Mouse (Mus musculus): ENCODE measurements at regions not wholly inside any gene's neighbourhood (a gene's known extent, or its start where the extent isn't known, plus 50 kb on each side); places are given as distances from the start of the nearest gene placed in this dataset.
A peak's percentile ranks its signal among the peaks of the same experiment; 100 is the strongest.

DNA sequence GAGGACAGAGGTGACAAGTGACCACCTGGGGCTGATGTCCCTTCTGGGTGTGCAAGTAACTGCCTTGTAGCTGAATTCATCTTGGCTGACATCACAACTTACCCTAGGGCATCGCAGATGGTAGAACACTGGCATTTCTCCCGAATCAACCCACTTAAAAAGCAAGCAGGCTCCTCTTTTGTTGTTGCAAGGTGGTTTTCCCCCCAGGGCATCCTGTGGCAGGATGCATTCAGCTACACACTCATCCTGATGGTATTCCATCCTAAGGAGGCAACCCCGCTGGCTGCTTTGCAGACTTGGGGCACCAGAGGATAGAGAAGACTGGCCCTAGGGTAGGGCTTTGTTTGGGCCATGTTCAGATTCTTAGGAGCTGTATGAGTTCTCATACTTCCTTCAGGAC is 97.6 kb upstream of the Sel1l start:
- 90% methylated on average over 3 of the region's 3 CpGs for WGBS
- ATAC-seq (replicated peaks; ENCODE audit: insufficient number of reproducible peaks, low FRiP score, low TSS enrichment, low read depth), result no peak

GRCm38 (mm10) chr12:91932490-91933361 is 83.8 kb upstream of the Sel1l start:
- H3K9ac ChIP-seq (replicated peaks; ENCODE audit: low read length), result no peak overlapping the region
- no peak overlapping the region for H3K4me3 ChIP-seq (ENCODE audit: low read depth, low read length)
- H3K27ac ChIP-seq (replicated peaks; ENCODE audit: low read depth, low read length), result no peak overlapping the region
- no peak for ATAC-seq (replicated peaks; ENCODE audit: insufficient number of reproducible peaks, low FRiP score, low TSS enrichment, low read depth)
- H3K9me3 ChIP-seq (replicated peaks; ENCODE audit: control insufficient read depth, low read length), result no peaks in the 10 kb centered on the region
- H3K36me3 ChIP-seq (replicated peaks; ENCODE audit: control insufficient read depth, insufficient read depth, low read depth, low read length), result no peaks in the 10 kb centered on the region
- H3K4me2 ChIP-seq (ENCODE audit: low read depth, low read length), result no peak overlapping the region
- no peaks in the 10 kb centered on the region for H3K4me1 ChIP-seq (ENCODE audit: control insufficient read depth, insufficient read depth, low read length)
- DNase-seq (ENCODE audit: low spot score), result peak; percentile 64
- no peaks in the 10 kb centered on the region for H3K27me3 ChIP-seq (ENCODE audit: control insufficient read depth, insufficient read depth, low read length)
- WGBS, result 69% methylated on average over 7 of the region's 7 CpGs

More for the DNA sequence above, 97.6 kb upstream of the Sel1l start:
- Histone ChIP-seq H3K27me3 (ENCODE audit: control insufficient read depth, insufficient read depth, low read length) (no peaks in the 10 kb centered on the region), H3K9me3 (replicated peaks; ENCODE audit: control insufficient read depth, low read length) (no peaks in the 10 kb centered on the region), H3K27ac (replicated peaks; ENCODE audit: low read depth, low read length) (no peak overlapping the region), H3K4me2 (ENCODE audit: low read depth, low read length) (no peak overlapping the region), H3K36me3 (replicated peaks; ENCODE audit: control insufficient read depth, insufficient read depth, low read depth, low read length) (no peaks in the 10 kb centered on the region), H3K9ac (replicated peaks; ENCODE audit: low read length) (no peak overlapping the region), H3K4me3 (ENCODE audit: low read depth, low read length) (no peak overlapping the region), H3K4me1 (ENCODE audit: control insufficient read depth, insufficient read depth, low read length) (no peaks in the 10 kb centered on the region)
- no peak for DNase-seq (ENCODE audit: low spot score)

DNA sequence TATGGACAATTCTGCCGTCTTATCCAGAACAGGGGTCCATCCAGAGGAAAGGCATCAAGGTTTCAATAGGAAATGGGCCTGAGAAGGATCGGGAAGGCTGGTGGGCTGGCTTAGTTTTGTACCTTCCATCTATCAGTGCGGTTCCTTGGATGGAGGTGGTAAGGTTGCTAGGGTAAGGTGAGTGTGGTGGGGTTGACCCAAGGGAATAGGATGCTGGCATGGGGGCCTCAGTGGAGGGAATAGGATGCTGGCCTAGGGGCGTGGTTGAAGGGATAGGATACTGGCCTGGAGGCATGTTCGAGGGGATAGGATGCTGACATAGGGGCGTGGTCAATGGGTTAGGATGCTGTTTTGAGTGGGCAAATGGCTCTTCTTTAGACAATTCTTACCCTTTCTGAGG is 82.6 kb upstream of the Sel1l start:
- Histone ChIP-seq H3K27ac (replicated peaks; ENCODE audit: low read depth, low read length) (no peak overlapping the region), H3K4me3 (ENCODE audit: low read depth, low read length) (no peak overlapping the region), H3K4me2 (ENCODE audit: low read depth, low read length) (no peak overlapping the region), H3K9ac (replicated peaks; ENCODE audit: low read length) (no peak overlapping the region), H3K9me3 (replicated peaks; ENCODE audit: control insufficient read depth, low read length) (no peaks in the 10 kb centered on the region), H3K36me3 (replicated peaks; ENCODE audit: control insufficient read depth, insufficient read depth, low read depth, low read length) (no peaks in the 10 kb centered on the region), H3K4me1 (ENCODE audit: control insufficient read depth, insufficient read depth, low read length) (no peaks in the 10 kb centered on the region), H3K27me3 (ENCODE audit: control insufficient read depth, insufficient read depth, low read length) (no peaks in the 10 kb centered on the region)
- DNase-seq (ENCODE audit: low spot score) (no peak), ATAC-seq (replicated peaks; ENCODE audit: insufficient number of reproducible peaks, low FRiP score, low TSS enrichment, low read depth) (no peak)
- 87% methylated on average over 6 of the region's 6 CpGs for WGBS

GRCm38 (mm10) chr12:91929386-91930054 is 80.6 kb upstream of the Sel1l start:
- Histone ChIP-seq H3K4me2 (ENCODE audit: low read depth, low read length) (no peak overlapping the region), H3K36me3 (replicated peaks; ENCODE audit: control insufficient read depth, insufficient read depth, low read depth, low read length) (no peaks in the 10 kb centered on the region), H3K9ac (replicated peaks; ENCODE audit: low read length) (no peak overlapping the region), H3K27me3 (ENCODE audit: control insufficient read depth, insufficient read depth, low read length) (no peaks in the 10 kb centered on the region), H3K27ac (replicated peaks; ENCODE audit: low read depth, low read length) (no peak overlapping the region), H3K4me3 (ENCODE audit: low read depth, low read length) (no peak overlapping the region), H3K4me1 (ENCODE audit: control insufficient read depth, insufficient read depth, low read length) (no peaks in the 10 kb centered on the region), H3K9me3 (replicated peaks; ENCODE audit: control insufficient read depth, low read length) (no peaks in the 10 kb centered on the region)
- no peak for DNase-seq (ENCODE audit: low spot score)
- 81% methylated on average over 7 of the region's 7 CpGs for WGBS
- no peak for ATAC-seq (replicated peaks; ENCODE audit: insufficient number of reproducible peaks, low FRiP score, low TSS enrichment, low read depth)

GRCm38 (mm10) chr12:91927576-91927975 is 78.6 kb upstream of the Sel1l start:
- Histone ChIP-seq H3K36me3 (replicated peaks; ENCODE audit: control insufficient read depth, insufficient read depth, low read depth, low read length) (no peaks in the 10 kb centered on the region), H3K27me3 (ENCODE audit: control insufficient read depth, insufficient read depth, low read length) (no peaks in the 10 kb centered on the region), H3K9ac (replicated peaks; ENCODE audit: low read length) (no peak overlapping the region), H3K4me2 (ENCODE audit: low read depth, low read length) (no peak overlapping the region), H3K4me3 (ENCODE audit: low read depth, low read length) (no peak overlapping the region), H3K9me3 (replicated peaks; ENCODE audit: control insufficient read depth, low read length) (no peaks in the 10 kb centered on the region), H3K27ac (replicated peaks; ENCODE audit: low read depth, low read length) (no peak overlapping the region), H3K4me1 (ENCODE audit: control insufficient read depth, insufficient read depth, low read length) (no peaks in the 10 kb centered on the region)
- DNase-seq (ENCODE audit: low spot score), result no peak
- 80% methylated on average over 6 of the region's 6 CpGs for WGBS
- no peak for ATAC-seq (replicated peaks; ENCODE audit: insufficient number of reproducible peaks, low FRiP score, low TSS enrichment, low read depth)

- Histone ChIP-seq H3K4me1 (ENCODE audit: control insufficient read depth, insufficient read depth, low read length) (no peaks in the 10 kb centered on the region), H3K4me3 (ENCODE audit: low read depth, low read length) (no peak overlapping the region), H3K9me3 (replicated peaks; ENCODE audit: control insufficient read depth, low read length) (no peaks in the 10 kb centered on the region), H3K27ac (replicated peaks; ENCODE audit: low read depth, low read length) (no peak overlapping the region), H3K36me3 (replicated peaks; ENCODE audit: control insufficient read depth, insufficient read depth, low read depth, low read length) (no peaks in the 10 kb centered on the region), H3K9ac (replicated peaks; ENCODE audit: low read length) (no peak overlapping the region), H3K27me3 (ENCODE audit: control insufficient read depth, insufficient read depth, low read length) (no peaks in the 10 kb centered on the region), H3K4me2 (ENCODE audit: low read depth, low read length) (no peak overlapping the region)
- 76% methylated on average over 3 of the region's 3 CpGs for WGBS
- DNase-seq (ENCODE audit: low spot score), result no peak
- ATAC-seq (replicated peaks; ENCODE audit: insufficient number of reproducible peaks, low FRiP score, low TSS enrichment, low read depth), result no peak
These were observed 66.5 kb upstream of the Sel1l start for GRCm38 (mm10) chr12:91915486-91915885.

GRCm38 (mm10) chr12:91910529-91910928 is 61.6 kb upstream of the Sel1l start:
- no peaks in the 10 kb centered on the region for H3K9me3 ChIP-seq (replicated peaks; ENCODE audit: control insufficient read depth, low read length)
- no peak overlapping the region for H3K9ac ChIP-seq (replicated peaks; ENCODE audit: low read length)
- no peak overlapping the region for H3K27ac ChIP-seq (replicated peaks; ENCODE audit: low read depth, low read length)
- ATAC-seq (replicated peaks; ENCODE audit: insufficient number of reproducible peaks, low FRiP score, low TSS enrichment, low read depth), result no peak
- no peak for DNase-seq (ENCODE audit: low spot score)
- no peaks in the 10 kb centered on the region for H3K36me3 ChIP-seq (replicated peaks; ENCODE audit: control insufficient read depth, insufficient read depth, low read depth, low read length)
- H3K27me3 ChIP-seq (ENCODE audit: control insufficient read depth, insufficient read depth, low read length), result no peaks in the 10 kb centered on the region
- no peaks in the 10 kb centered on the region for H3K4me1 ChIP-seq (ENCODE audit: control insufficient read depth, insufficient read depth, low read length)
- no peak overlapping the region for H3K4me3 ChIP-seq (ENCODE audit: low read depth, low read length)
- WGBS, result 72% methylated on average over 8 of the region's 8 CpGs
- H3K4me2 ChIP-seq (ENCODE audit: low read depth, low read length), result no peak overlapping the region
